Mouse (Mus musculus): Measurements from ENCODE around the gene Gipr. TPM values are rescaled to one million over a fixed set of nuclear protein-coding genes. Genes with fewer than 3 reads are reported as not detected.

The Gipr gene
- 1 to 10 TPM; 1.2 to 2.5 (median 1.5) TPM for total RNA-seq (2022)

DNA sequence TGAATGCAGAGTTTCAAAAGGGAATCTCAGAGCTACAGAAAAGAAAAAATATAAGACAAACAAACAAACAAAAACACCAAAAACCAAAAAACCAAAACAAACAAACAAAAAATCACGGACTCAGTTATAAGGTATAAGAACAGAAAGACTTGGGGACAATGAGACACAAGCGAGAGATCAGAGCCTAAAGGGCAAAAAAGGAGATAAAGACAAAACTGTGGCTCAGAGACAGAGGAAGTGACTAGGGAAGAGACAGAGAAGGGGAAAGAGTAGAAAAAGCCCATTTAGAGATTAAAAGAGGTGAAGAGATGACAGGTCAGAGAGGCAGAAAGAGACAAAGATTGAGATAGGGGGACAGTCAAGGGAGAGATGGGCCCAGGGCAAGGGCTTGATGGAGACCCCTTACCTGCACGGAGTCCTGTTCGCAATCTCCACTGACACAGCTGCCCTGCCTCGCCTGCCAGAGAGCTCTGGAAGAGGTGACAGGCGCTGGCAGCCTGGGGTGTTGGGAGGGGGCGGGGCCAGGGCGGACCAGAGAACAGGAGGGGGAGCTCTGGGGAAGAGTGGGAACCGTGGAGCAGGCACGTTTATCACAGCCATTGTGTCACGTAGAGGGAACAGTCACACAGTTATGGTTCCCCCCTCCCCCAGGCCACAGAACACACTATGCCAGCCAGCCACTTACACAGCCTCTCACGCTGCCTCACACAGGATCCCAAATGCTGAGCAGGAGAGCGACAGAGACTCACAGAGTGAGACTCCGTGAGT is at the start of gene Gipr:
Gene Gipr (minus strand): TSS at position 472 of the 768 bp plus-strand sequence.
- DNase-seq (ENCODE audit: low spot score in 2 of 2): no peak

DNA sequence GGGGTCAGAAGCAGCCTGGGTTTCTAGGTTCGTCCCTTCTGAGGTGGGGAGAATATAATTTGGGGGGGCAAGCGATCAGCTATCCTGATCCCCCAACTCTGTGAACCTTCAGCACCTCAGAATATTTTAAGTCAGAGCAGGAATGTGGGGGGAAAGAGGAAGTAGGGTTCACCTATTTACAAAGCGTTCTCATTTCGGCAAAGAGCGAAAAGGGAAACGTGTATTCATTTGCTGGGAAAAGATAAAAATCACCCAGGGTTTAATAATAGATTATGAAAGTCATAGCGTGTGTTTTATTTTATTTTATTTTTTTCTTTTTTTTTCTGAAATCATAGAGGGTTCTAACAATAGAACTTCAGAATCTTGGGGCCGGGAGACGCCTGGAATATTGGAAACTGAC is 49.0 kb upstream of the Gipr start:
- no peak for DNase-seq (ENCODE audit: low spot score in 2 of 2)

DNA sequence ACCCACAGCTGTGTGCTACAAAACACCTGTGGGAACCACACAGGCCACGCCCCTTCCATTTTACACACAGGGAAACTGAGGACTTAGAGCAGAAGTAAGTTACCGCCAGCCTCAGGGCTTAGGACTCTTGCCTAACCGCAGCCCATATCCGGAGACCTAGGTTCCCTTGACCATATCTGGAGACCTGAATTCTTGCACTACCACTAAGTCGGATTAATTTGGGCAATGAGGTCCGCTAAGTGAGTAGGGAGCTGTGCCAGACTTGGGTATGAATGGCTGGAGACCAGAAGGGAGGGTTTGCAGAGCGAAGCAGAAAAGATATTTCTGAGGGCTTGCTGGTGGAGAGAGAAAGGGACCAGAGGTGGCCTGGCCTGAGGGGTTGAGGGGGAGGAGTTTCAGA is 48.4 kb upstream of the Gipr start:
- no peak for DNase-seq (ENCODE audit: low spot score in 2 of 2)

DNA sequence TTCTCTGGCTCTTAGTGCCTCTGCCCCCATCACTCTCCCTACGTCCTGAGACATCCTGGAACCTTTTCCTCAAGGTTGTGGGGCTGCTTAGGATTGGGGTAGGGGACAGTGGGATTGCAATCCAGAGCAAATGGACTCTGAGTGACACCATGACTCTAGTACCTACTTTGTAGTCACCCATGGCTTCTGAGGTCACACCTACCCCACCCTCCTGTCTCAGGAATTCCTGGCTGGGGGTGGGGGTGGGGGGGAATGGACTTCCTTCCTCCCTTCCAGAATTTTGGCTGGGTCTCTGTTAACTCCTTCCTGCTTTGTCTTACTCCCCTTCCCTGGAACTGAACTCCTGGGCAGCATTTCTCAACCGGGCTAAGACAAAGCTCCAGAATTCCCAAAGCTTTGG is 47.5 kb upstream of the Gipr start:
- no peak for DNase-seq (ENCODE audit: low spot score in 2 of 2)

DNA sequence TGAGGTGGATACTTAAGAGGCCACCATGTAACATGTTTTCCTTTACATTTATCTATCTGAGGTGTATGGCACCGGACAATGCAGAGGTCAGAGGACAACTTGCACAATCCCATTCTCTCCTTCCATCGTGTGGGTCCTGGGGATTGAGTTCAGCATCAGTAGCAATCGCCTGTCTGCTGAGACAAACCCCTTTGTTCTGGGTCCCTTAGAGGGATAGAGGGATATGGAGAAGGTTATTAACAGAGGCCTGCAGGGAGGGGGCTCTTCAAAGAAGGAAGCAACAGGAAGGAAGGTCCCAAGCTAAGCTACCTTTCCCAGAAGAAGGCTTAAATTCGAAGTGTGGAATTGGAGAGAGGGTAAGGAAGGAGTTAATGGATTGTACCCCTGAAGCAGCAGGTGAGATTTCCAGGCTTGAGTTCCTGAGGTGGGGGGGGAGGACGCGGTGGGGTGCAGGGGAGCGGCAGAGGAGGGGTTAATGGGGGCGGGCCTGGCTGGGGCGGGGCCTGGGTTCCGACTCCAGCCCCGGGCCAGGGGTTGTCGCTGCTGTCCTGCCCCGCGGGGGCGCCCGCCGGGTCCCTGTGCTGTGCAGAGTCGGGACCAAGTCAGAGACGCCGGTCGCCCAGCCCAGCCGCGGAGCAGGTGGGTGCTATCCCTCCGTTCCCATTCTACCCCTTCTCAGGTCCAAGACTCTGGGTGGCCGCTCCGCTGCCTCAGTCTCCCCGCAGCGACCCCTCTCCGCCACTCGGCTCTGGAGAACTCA is 46.2 kb upstream of the Gipr start, which contains the start of gene Gpr4:
Gene Gpr4 (plus strand): TSS at position 543 of the 760 bp plus-strand sequence.
- no peak for DNase-seq (ENCODE audit: low spot score in 2 of 2)

DNA sequence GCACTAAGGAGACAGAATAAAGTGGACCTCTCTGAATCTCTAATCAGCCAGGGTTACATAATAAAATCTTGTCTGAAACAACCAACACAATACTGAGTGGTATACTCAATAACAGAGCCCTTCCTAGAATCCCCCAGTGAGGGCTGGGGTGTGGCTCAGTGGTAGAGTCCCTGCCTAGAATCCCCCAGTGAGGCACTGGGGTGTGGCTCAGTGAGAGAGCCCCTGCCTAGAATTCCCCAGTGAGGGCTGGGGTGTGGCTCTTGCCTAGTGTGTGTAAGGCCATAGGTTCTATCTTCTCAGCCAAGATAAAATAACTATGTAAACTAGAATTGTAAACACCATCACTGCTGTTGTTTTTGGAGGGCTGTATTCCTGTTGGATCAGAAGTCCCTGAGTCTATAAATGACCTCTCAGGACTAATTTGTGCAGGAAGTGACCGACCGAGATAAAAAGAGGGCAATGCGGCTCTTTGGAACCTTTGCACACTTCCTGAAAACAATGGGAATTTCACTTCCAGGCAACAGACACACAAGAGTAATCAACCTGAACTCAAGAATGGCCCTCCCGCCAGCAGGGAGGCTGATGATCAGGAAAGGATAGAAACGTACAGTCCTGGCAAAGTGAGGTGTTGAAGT is 45.2 kb upstream of the Gipr start:
- no peak for DNase-seq (ENCODE audit: low spot score in 2 of 2)

DNA sequence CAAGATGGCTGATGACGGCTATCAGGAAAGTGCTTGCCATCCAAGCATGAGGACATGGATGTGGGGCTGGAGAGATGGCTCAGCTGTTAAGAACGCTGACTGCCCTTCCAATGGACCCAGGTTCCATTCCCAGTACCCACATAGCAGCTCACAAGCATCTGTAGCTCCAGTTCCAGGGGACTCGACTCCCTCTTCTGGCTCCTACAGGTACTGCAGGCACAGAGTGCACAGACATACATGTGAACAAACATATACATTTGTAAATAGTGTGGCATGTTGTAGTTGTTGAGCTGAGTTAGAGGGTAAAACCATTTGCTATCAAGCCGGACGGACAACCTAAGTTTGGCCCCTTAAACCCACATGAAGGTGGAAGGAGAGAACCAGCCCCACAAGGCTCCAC is 44.1 kb upstream of the Gipr start:
- no peak for DNase-seq (ENCODE audit: low spot score in 2 of 2)

DNA sequence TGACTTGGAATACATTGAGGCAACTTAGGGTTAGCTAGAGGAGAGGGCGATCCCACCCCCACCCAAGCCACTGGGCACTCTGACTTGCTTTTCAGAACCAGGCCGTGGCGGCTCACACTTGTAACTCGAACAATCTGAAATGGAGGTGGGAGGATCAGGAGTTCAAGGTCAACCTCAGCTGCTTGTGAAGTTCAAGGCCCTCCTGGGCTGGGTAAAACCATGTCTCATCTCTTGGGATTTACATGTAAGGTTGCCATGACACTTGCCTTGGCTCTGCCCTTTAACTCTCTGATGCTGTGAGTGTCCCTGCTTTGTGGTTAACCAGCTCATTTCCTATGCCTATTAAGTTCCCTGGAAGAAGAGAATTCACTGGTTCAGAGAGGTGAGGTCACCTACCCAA is 43.6 kb upstream of the Gipr start:
- DNase-seq (ENCODE audit: low spot score in 2 of 2): no peak

DNA sequence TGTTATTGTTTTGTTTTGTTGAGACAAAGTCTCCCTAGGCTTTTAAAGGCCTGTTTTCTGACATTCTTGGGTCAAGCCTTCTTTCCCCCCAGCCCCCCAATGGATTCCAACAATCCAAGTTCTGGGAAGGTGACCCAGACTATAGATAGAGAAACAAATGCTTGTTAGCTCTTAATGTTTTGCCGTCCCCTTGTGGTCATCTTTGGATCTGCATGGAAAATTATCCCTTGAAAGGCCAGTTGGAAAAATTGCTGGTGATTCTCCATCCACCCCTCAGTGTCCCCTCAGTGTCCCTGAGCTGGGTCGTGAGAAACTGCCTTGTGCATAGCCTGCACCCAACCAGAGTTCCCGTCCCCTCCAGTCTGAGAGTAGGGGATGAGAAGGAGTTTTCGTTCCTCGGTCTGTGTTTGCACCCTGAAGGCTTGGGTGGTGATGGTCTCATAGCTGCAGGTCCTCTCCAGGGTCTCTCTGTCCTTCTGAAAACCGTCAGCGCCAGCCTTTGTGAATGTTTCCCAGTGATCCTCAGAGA is 43.1 kb upstream of the Gipr start:
- DNase-seq (ENCODE audit: low spot score in 2 of 2): no peak

DNA sequence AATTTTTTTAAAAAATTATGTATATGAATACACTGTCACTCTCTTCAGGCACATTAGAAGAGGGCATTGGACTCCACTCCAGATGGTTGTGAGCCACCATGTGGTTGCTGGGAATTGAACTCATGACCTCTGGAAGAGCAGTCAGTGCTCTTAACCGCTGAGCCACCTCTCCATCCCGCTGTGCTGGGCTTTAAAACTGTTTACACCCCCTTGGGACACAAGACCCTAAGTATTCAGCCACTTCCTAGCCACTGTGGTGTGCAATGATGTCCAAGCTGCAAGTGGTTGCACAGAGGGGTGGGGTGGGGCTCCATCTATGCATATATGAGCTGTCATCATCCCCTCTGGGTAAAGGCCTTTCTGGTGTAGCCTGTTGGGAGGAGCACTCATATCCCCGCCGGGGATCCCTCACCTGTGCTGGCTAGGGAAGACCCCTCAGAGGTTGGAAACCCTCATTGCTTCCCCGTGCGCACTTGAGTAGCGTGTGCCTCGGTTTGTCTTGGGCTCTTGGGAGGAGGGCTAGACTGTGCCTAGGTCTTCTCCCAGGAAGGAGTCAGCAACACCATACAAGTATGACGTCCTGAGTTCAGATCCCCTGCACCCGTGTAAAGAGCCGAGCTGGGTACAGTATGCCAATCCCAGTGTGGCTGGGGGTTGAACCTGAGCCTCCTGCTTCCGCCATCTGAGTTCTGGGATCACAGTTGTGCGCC is 42.4 kb upstream of the Gipr start:
- DNase-seq (ENCODE audit: low spot score in 2 of 2): no peak

DNA sequence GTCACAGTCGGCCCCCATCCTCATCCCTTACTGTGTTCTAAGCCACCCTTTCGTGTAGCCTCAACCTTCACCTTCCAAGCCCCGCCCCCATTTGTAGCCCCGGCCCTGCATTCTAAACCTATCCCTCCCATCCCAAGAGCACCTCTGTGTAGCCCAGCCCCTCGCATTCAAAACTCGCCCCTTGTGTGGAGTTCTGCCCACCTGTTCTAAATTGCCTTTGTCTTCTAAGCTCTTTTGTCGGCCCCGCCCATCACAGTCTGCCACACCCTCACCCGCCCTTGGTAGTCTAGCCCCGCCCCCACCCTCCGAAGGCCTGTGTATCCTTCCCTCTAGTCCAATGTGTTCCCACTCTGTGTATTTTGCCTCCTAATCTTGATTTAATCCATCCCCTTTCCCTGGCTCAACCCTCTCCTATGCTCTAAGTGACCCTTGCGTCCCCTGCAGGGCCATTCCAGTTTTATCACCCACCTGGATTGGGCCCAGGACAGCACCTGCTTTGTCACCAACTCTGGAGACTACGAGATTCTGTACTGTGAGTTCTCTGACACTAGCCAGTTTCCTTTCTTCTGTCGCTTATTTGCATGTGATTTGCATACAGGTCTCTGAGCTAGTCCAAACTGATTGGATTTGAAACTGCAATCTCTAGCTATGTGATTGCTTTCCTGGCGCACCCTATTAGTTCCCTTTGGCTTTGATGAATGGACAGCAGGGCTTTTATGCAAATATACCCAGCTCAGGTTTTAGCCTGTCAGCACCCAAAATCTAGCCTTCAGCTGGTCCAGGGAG is 36.3 kb upstream of the Gipr start:
- no peak for DNase-seq (ENCODE audit: low spot score in 2 of 2)

DNA sequence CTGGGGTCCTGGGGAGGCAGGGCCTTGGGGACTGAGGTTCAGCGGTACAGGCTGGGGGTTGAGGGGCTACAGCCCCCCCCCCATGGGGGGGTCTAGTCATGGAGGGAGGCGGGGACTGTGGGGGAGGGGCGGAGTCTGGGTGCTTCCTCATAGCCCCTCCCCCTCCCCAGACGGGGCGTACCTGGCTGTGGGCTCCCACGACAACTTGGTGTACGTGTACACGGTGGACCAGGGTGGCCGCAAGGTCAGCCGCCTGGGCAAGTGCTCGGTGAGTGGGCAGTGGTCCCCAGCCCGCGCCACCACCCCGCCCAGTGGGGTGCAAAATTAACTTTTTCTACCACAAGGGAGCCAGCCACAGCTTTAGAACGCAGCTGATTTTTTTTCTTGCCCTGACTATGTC is 35.7 kb upstream of the Gipr start:
- DNase-seq (ENCODE audit: low spot score in 2 of 2): no peak

DNA sequence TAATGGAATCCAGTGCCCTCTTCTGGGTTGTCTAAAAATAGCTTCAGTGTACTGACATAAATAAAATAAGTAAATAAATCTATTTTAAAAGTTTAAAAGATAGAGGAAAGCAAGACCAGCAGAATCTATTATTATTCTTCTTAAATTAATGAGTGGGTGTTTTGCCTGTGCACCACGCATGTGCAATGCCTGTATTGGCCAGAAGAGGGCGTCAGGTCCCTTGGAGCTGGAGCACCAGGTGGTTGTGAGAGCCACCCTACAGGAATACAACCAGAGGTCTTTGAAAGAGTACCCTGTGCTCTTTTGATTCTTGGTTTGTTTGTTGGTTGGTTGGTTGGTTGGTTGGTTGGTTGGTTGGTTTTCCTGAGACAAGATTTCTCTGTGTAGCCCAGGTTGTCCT is 32.1 kb upstream of the Gipr start:
- DNase-seq (ENCODE audit: low spot score in 2 of 2): no peak

DNA sequence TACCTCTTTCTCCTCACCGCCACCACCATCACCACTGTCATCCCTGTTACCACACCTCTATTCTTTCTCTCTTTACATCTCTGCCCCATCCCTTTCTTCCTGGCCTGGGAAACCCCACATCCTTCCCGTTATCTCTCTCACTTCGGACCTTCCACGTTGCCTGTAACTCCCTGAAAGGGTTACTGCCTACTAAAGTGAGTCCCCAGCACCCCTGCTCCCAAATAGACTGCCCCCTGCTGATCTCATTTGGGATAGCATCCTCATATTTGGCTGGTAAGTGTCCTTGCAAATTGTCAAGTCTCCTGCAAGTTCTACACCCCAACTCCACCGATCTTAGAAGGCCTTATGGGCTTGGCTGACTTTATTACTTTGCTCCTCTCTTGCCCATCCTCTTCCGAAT is 30.7 kb upstream of the Gipr start:
- no peak for DNase-seq (ENCODE audit: low spot score in 2 of 2)

DNA sequence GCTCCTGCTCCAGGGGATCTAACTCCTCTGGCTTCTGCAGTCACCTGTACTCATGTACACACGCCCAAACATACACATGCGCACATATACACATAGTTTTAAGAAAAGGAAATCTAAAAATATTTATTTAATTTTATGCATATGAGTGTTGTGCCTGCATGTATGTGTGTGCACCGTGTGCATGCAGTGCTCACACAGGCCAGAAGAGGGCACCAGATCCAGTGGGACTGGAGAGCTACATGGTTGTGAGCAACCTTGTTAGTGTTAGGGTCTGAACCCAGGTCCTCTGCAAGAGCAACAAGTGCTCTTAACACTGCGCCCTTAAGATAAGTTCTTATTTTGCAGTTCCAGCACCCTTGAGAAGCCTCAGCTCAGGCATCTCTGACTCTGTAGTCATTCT is 28.7 kb upstream of the Gipr start:
- no peak for DNase-seq (ENCODE audit: low spot score in 2 of 2)

DNA sequence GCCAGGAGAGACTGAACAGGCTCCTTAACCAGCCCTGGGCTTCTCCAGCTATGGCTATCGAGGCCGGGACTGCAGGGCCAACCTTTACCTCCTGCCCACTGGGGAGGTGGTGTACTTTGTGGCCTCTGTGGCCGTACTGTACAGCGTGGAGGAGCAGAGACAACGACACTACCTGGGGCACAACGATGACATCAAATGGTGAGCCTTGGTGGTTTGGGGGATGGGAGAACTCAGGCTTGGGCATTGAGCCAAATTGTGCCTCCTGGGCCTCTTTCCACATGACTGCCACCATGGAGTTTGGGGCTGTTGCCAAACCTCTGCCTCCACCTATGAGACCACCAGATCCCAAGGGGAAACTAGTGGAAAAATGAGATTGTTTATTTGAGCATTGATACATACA is 18.8 kb upstream of the Gipr start:
- no peak for DNase-seq (ENCODE audit: low spot score in 2 of 2)

DNA sequence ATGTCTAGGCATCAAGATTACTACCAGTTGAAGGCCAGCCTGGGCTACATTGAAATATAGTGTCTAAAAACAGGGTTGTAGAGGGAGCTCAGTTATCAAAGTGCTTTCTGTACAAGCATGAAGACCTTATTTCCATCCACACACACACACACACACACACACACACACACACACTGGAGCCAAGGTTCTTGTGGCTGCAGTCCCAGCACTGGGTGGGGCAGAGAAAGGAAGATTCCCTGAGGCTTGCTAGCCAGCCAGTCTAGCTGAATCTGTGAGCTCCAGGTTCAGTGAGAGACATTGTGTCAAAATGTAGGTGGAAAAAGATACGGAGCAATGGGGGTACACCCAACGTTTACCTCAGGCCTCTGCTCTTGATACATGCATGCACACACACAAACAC is 18.3 kb upstream of the Gipr start:
- no peak for DNase-seq (ENCODE audit: low spot score in 2 of 2)

DNA sequence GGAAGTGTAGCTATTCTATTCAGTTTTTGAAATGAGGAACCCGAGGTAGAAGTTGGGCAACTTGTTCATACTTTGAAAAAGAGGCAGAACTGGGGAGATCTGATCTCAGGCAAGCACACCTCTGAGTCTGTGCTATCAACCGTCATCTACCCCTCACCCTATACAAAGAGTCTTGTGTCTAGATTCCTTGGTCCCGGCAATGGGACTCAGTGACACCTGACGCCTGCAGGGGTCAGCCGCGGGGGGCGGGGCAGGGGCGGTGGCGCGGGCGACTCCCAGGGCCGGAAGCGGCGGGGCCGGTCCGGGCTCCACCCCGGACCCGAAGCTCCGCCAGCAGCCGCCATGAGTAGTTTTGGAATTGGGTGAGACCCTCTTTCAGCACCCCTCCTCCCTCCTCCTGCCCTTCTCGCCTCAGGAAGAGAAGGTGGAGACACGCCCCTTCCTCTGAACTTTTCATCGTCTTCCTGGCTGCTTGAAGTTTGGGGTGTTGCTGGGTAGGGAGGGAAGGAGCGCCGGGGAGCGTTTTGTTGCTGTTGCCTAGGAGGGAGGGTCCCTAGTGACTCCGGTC is 15.0 kb upstream of the Gipr start:
- no peak for DNase-seq (ENCODE audit: low spot score in 2 of 2)

DNA sequence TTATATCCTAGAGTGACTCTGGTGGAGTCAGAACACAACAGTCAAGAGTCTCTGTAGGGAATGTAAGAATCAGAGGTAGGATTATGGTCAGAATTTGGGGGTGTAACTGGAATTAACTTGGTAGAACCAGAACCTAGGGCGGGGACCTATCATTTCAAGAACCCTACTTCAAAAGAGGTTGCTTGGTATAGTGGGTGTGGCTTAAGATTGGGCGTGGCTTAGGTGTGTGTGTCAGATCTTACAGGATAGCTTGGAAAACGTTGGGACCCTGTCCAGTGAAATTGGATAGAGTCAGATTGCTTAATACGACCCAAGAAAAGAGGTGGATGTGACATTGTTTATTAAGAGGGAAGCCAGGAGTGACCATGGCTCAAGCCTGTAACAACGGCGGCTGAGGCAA is 14.0 kb upstream of the Gipr start:
- DNase-seq (ENCODE audit: low spot score in 2 of 2): no peak

DNA sequence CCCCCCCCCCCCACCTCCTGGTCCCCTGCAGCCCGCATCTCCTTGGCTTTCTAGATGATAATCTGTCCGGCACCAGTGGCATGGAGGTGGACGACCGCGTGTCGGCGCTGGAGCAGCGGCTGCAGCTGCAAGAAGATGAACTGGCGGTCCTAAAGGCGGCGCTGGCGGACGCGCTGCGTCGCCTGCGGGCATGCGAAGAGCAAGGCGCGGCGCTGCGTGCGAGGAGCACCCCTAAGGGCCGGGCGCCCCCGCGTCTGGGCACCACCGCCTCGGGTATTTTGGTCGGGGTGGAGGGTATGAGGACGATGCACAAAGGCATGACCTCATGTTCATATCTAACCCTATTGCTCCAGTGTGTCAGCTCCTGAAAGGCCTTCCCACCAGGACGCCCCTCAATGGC is 13.2 kb upstream of the Gipr start:
- peak in 1 of 2 experiments; percentile 67 for DNase-seq (ENCODE audit: low spot score in 2 of 2)

All from left cerebral cortex, adult 8-10 months (tissue).